Mouse (Mus musculus) adrenal gland, postnatal 4 days (tissue): ENCODE measurements around the gene Galnt17. TPM values are rescaled to one million over a fixed set of nuclear protein-coding genes. Genes with fewer than 3 reads are reported as not detected.

Source experiments
- DNase-seq, 2 experiments: peaks; one replicate each; pipeline ENCODE4 v3.0.0; 2021 to 2022; ENCODE audit warnings: low spot score in 2 of 2, mixed read lengths in 2 of 2
- total RNA-seq, 2 experiments: library from RNA; stranded (reverse); gene quantifications; 2 replicates each; pipeline ENCODE4 v1.2.3; 2021

The Galnt17 gene
- total RNA-seq, 2 experiments from 2014 or later = 8.4 to 8.9 TPM

DNA sequence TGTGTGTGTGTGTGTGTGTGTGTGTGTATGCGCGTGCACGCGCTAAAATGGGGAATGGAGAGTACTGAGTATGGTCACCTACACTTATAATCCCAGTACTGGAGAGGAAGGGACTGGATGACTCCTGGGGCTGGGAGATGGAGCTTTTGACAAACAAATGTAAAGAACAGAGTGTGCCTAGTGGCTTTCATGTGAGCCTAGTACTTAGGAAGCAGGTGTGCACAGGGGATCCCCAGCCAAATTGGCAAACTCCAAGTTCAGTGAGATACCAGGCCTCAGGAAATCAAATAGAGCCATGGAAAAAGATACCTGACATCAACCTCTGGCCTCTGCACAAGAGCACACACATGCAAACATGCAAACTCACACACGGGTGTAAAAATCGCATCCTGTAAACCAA is 61.7 kb downstream of the Galnt17 start:
- DNase-seq = no peak

DNA sequence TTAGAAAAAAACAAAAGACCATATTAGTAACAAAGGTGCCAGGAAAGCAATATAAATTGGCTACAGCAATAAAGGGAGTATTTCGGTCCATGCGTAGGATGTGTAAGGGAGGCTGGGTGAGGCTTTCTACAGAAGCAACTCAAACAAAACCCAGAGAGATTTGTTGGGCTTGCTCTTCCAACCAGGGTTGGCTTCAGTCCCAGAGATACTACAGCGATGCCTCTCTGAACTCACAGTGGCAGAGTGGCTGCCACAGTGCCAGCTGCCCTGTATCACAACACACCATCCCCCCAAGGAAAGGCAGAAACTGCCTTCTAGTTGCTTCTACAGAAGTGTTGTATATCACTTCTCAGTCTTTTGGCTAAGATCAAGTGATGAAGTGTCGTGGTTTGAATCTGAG is 66.6 kb downstream of the Galnt17 start:
- no peak for DNase-seq

DNA sequence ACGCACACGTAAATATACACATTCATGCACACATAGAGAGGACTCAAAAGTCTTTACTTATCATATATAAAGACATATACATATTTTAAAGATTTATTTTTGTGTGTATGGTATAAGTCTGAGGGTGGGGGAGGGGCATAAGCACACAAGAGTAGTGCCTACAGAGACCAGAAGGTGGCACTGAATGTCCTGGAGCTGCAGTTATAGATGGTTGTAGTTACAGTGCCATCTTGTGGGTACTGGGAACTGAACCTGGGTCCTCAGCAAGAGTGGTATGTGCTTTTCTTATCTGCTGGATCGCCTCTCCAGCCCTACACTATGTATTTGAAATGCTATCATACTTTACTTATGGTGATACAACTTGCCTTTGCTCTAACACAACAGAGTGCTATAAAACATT is 68.5 kb downstream of the Galnt17 start:
- no peak for DNase-seq

DNA sequence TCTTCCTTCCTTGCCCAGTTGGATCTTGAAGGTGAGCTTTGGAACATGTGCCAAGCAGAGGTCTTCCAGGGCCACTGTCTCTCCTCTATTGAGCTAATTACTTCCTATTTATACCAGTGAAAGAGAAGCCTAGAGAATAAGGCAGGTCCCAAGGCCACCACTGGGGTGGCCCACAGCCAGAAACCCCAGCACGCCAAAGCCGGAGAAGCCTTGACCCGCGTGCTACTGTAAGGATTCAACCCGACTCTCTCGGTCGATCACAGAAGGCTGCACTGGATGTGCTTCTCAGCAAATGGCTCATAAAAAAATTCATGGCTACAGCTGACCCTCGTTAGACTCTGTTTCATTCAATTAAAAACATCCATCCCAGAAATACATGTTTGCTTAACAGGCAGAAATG is 71.4 kb downstream of the Galnt17 start:
- peak; percentile 9 to 18 for DNase-seq

DNA sequence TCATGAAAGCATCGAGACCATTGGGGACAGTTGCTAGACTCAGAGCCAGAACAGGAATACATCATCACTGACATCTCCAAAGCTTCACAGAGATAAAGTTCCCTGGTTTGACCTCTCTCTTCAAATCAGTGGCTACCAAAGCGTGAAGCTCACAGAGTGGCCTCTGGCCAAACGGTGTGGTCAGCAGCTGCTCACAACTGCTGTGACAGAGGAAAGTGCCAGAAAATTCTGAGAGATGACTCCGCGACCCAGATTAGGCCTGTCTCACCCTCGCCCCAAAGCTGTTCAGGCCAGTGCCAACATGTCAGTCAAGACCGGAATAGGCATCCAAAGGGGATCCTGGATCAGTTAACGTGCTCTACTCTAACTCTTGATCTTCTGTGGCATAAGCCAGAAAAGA is 74.5 kb downstream of the Galnt17 start:
- no peak for DNase-seq

DNA sequence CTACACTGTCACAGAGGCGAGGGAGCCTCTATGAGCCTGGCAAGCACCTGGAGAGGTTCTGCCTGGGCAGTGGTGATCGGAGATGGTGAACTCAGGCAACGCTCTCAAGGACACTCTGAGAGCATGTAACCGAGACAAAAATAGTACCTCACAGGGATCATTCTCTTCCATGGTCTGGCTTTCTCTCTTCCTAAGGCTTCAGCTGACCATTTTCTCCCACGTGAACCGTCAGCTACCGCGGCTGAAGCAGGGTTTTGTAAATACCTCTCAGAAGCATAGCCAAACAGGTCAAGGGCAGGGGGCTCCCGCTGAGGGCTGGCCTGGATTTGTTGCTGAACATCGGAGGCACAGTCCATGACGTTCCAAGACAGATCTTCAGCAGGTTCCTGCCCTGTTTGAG is 77.2 kb downstream of the Galnt17 start:
- DNase-seq = no peak

DNA sequence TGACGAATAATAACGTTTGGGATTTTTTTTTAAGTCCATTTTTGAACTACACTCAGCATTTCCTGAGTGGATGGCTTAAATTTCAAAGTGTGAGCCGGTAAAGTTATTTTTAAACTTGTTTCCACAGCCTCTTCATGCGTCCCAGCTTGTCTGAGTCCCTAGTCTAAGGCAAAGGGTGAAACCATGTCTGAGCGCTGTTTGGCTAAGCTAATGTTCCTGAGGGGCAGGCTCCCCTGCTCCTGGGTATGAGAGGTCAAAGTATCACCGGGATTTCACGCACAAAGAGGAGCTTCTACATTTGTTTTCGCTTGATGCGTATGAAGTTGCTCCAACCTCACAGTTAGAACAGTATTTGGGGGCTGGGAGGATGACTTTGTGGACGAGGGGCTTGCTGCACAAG is 78.6 kb downstream of the Galnt17 start:
- no peak for DNase-seq

DNA sequence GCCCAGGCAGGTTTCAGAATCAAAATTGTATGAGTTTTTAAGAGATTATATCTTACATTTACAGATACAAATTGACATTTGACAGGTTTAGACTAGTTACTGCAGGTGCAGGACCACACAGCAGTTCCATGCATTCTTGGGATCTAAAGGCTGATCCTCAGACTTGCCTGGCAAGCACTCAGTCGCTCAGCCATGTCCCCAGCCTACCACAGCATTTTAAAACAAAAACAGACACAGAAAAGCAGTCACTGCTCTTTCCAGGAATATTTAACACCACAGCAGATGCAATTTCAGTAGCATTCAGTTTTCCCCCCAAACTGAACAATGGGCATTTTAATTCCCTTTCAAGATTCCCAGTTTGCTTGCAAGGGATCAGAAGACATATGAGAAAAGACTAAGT is 84.9 kb downstream of the Galnt17 start:
- no peak for DNase-seq

DNA sequence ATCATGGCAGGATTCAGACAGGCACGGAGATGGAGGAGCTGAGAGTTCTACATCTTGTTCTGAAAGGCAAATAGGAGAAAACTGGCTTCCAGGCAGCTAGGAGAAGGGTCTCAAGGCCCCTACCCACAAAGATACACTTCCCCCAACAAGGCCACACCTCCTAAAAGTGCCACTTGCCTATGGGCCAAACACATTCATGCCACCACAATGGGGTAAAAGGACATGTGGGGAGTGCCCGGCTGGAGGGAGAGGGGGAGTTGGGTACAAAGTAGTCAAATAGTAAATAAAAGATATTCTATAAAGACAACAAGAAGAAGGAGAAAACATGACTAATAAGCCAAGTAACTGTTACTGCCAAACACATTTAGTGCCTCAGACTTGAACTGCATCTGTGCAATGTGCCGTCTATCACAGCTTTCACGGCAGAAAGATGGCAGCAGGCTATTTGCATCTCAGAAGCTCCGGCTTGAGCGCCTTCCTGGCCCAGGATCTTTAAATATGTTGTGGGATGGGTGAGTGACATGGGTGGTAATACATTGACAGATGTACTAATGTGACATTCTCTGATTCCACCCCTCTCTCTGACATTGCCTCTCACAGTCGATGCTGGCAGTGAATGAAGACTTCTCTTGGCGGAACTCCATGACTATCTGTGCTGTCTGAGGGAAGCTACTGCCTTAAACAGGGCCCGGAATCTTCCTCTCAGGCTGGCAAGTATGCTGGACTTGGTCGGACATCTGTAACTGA is 85.6 kb downstream of the Galnt17 start:
- DNase-seq = no peak

DNA sequence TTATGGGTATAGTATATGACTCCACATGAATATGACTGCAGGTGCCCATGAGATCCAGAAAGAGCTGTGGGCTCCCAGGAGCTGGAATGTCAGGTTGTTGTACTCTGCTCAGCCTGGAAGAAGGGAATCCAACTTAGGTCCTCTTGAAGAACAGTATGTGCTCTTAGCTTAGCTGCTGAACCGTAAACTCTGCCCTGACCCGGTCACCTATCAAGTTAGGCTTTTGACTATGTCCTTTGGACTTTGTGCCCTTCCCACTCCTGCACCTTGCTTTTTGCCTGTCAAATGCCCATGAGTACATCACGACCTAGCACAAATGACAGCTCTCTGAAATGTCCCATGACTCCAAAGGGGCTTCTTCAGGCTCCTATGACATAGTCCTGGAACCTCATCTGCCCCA is 90.1 kb downstream of the Galnt17 start:
- no peak for DNase-seq

DNA sequence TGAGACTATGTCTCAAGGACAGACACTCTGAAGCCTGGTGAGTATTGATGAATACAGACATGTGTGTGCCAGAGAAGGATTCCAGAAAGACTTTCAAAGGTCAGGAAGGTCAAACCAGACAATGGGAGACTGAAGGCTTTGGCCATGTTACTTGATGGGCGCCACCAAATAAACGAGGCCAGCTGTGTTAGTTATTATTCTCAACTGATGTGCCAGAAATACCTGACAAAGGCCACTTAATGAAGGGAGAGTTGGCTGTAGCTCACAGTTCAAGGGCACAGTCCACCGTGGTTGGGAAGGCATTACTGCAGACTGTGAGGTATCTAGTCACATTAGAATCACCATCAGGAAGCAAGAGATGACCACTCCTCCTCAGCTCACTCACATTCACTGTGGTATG is 96.7 kb downstream of the Galnt17 start:
- DNase-seq = no peak

DNA sequence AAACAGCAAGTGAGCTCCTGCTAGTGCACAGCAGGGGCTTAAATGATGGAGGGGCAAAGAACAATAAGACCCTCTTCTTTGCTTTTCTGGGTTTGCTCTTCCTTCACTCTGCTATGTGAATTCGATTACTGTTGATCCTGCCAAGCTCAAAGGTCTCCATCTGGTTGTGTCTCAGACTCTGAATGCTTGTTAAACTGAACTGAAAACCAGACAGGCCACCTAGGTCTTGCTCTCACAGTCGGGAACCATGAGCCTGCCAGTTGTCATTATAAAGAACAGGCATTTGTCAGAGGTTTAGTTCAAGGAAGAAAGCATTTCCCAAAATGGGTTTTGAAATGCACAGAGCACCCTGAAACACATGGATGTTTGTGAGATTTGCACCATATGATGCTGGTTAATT is 107.2 kb downstream of the Galnt17 start:
- no peak for DNase-seq

DNA sequence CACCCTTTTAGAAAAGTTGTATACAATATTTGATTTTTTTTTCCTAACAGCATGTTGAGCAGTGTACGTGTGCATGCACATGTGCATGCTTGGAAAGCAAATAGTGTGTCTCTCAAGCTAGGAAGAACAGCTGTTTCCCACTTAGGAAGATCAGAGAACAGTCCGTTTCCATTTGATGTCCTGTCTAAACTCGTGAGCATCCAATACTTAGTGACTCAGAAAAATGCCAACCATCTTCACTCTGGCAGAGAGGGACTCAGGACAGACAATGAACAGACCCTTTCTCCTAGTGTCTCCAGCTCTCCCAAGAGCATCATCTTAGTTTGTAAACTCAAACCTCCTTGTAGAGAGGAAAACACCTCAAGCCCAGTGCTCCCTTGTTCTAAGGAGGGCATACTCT is 116.0 kb downstream of the Galnt17 start:
- DNase-seq = no peak

DNA sequence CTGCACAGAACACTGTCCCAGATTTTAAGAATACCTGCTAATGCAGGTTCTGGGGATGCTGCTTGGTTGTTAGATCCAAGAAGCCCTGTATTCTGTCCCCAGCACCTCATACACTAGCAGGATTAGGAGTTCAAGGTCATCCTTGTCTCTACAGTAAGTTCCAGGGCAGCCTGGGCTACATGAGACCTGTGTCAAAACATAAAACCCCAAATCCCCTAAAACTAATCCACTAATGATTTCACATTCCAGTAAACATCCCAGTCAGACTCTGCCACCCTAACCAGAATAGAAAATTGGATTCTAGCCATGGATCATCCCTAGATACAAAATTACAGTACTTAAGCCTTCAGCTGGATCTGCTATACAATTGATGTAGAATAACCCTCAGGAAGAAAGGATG is 123.7 kb downstream of the Galnt17 start:
- DNase-seq = no peak

DNA sequence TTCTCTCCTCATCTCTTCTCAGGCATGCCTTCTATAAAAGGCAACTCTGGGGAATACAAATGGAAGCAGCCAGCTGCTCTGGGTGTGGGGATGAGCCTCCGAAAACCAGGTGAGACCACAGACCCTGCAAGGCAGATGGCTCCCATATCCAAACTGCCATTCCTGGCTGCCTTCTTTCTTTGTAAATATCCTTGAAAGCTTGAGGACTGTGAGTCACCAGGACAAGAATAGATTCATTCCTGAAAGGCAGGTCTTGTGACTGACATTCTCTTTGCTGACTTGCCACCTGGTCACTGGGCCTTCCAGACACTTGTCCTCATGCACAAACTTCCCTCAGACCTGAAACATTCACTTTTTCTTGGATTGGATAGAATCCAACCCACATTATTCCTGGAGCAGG is 127.1 kb downstream of the Galnt17 start:
- DNase-seq = no peak

DNA sequence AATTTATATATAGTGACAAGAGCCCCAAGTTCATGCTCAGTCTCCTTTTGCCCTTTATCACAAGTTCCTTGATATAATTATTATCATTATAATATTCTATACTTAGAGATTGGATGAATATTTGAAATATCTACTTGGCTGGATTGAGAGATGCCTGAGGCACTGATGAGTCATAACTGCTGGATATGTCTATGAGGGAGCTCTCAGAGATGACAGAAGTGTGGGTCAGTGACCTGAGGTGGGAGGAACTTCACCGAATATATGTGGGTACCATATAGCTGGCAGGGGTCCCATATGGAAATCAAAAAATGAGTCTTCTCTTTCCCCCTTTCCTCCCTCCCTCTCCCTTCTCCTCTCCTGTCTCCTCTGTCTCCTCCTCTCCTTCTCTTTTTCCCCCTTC is 127.5 kb downstream of the Galnt17 start:
- DNase-seq = no peak

DNA sequence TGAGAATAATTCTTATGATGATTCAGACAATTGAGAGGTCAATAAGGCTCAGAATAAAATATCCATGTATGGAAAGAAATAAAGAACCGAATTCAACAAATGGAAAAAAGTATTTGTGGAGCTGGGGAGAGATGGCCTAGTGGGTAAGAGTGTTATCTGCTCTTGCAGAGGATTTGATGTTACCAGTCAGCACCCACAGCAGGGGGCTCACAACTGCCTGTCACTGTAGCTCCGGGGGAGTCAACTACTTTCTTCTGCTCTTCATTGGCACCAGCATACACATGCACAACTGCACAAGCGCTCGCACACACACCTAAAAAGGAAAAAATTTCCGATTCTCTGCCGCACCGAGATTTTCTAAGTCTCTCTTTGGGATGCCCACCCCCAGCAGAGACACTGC is 130.4 kb downstream of the Galnt17 start:
- DNase-seq = no peak

DNA sequence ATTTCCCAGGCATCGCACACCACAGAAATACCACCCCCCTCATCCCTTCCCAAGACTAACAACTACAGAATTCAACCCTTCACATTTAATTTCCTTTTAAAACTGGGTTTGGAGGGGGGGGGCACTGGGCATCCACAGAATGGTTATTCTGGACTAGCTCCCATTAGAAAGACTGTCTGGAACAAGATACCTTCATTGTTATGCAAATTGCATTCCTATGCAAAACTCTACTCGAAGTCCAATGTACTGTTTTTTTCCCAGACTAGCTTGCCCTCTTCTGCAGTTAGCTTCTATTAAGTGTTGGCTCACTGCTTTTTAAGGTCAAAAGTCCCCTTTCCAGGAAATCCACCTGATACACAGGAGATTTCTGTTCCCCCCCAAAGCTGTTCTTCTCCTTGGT is 131.1 kb downstream of the Galnt17 start:
- DNase-seq = no peak

DNA sequence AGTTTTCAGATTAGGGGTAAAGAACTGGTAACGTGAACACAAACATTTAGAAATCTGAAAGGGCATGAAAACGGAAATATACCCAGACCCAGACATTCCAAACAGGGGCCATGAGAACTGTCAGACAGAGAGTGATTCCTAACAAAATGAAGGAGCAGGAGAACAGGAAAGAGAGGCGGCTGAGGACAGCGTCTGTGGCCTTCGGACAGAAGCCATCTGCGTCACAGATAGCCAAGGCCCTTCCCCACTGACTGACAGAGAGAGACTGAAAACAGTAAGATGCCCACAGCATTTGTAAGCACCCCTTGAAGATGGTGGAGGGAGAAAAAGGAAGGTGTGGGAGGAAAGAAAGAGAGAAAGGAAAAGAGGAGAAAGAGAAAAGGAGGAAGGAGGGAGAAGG is 139.1 kb downstream of the Galnt17 start:
- no peak for DNase-seq

DNA sequence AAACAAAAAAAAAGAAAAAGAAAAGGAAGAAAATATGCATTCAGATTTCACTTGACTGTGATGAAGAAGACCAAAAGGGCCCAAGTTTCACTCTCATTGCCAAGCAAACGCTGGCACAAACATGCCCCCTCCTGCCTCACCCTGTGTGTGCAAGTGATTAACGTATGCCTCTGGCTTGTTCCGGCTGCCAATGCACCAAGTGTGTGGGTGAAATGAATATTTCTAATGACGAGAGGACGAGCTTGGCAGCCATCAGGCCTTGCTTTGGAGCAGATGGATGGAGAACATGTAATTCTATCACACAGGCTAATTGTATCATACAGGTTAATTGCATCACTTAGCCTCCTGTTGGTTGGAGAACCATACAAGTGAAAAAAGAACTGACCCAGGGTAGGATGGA is 140.9 kb downstream of the Galnt17 start:
- DNase-seq = no peak

DNA sequence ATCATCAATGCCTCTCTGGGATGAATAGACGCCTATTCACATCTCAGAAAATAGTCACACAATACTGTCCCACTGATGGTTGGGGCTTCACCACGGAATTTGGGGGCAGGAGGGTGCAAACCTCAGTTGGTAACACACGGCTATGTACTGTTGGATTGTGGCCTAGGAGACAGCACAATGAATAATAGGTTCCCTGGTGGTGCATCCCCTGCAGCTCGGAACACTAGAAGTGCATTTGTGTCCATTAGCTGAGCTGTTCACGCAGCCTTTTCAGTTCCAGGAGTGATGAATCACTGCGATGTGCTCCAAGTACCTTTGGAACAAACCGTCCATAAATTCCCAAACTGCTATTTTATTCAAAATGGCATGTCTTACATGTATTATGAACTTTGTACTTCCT is 142.6 kb downstream of the Galnt17 start:
- no peak for DNase-seq

DNA sequence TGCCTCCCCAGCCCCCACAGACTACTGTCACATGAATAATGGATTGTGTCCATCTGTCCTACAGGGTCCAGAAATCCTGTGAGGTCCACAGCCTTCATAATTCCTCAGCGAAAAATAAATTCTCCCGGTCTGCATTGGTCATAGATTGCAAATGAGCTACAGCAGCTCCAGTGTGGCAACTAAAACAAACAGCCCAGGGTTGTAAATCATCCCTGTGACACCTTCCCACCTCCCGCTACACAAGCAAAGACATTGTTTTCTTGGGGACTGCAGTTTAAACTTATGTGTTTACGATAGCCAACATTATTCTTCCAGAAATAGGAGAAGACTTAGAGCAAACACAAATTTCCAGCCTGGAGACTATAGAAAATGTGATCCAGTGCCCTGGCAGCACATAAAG is 150.4 kb downstream of the Galnt17 start:
- no peak for DNase-seq

DNA sequence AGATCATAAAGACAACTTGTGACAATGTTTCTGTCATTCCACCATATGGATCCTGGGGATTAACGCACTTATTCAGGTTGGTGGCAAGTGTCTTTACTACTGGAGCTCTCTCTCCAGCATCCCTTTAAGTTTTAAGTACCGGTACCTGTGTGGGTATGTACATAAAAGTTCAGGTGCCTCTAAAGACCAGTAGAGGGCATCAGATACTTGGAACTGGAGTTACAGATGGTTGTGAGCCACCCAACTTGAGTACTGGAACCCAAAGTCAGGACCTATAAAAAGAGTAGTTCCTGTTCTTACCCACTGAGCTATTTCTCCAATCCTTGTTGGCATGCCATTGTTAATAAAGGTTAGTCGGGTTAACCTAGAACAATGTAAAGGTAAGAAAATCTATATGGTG is 152.0 kb downstream of the Galnt17 start:
- no peak for DNase-seq

DNA sequence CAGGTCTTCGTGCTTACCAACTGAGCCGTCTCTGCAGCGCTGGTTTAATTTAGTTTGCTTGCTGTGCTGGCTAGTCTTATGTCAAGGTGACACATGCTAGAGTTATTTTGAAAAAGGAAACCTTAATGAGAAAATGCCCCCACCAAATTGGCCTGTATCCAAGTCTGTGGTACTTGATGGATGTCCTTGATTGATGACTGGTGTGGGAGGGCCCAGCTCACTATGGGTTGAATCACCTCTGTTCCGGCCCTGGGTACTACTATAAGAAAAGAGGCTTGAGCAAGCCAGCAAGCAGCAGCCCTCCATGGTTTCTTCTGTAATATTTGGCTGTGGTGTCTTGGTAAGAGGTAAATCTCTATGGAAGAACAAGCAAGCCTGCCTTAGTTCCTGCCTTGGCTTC is 165.7 kb downstream of the Galnt17 start:
- DNase-seq = peak in 1 of 2 experiments; percentile 4
